Comparison of ENCODE assay signal across 22 mouse cellular contexts in the genomic region with DNA sequence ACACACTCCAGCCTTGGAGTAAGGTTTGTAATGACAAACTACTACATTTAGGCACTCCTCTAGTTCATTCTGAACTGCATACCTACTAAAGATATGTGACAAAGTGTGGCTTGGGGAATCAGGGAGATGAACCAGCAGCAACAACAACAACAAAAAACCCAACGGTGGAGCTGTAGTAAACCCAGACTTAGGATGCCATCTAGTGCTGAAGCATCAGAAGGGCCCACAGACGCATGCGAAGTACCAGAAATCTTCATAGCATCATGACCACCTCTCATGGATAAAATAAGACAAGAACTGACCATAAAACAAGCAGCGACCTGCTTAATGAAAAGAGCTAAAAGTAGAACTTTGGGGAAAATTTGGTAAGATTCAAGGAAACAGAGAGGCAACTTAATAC. TPM values are rescaled to one million over a fixed set of nuclear protein-coding genes. Genes with fewer than 3 reads are reported as not detected.
DNase-seq lines count a peak whose midpoint lies in the region; ATAC-seq and TF ChIP-seq lines count a peak whose summit lies in the region.
"Had no signal": no experiment of that assay in that cellular context is flagged by ENCODE, and none has a peak within 500 bp of the region (broad histone marks: within the 10 kb centered on the region; RNA-seq: fewer than 3 reads in every experiment).

No protein-coding gene starts in this region.

- H3K9ac ChIP-seq in kidney, postnatal 0 days (ENCODE audit: low read depth, low read length), result no peak overlapping the region
- H3K9ac ChIP-seq: embryonic facial prominence, embryonic 15.5 days; limb, embryonic 13.5 days; liver, embryonic 13.5 days; lung, embryonic 15.5 days; midbrain, embryonic 12.5 days had no signal

- no peak overlapping the region for H3K4me3 ChIP-seq in kidney, postnatal 0 days (replicated peaks; ENCODE audit: low read depth, low read length)
- H3K4me3 ChIP-seq: embryonic facial prominence, embryonic 15.5 days; limb, embryonic 13.5 days; liver, embryonic 13.5 days; lung, embryonic 15.5 days; midbrain, embryonic 12.5 days; myocyte had no signal

- 82% methylated on average over 4 of the region's 4 CpGs for WGBS in kidney, postnatal 0 days

- ATAC-seq in kidney, postnatal 0 days (replicated peaks; ENCODE audit: low FRiP score, low read depth), result no peak

- H3K27ac ChIP-seq in kidney, postnatal 0 days, result no peak overlapping the region
- H3K27ac ChIP-seq: embryonic facial prominence, embryonic 15.5 days; limb, embryonic 13.5 days; liver, embryonic 13.5 days; lung, embryonic 15.5 days; macrophage; midbrain, embryonic 12.5 days had no signal

- no peaks in the 10 kb centered on the region for H3K36me3 ChIP-seq in kidney, postnatal 0 days (ENCODE audit: insufficient read depth, low read length)

- H3K4me2 ChIP-seq in kidney, postnatal 0 days (ENCODE audit: low read length), result no peak overlapping the region
- H3K4me2 ChIP-seq: embryonic facial prominence, embryonic 15.5 days; limb, embryonic 13.5 days; liver, embryonic 13.5 days; lung, embryonic 15.5 days; midbrain, embryonic 12.5 days had no signal

- H3K9me3 ChIP-seq in kidney, postnatal 0 days (replicated peaks; ENCODE audit: low read length), result no peaks in the 10 kb centered on the region
- H3K9me3 ChIP-seq: embryonic facial prominence, embryonic 15.5 days; limb, embryonic 13.5 days; liver, embryonic 13.5 days; lung, embryonic 15.5 days; midbrain, embryonic 12.5 days had no signal

- peak; percentile 9 to 11 for DNase-seq in cerebellum, postnatal 14 days
- no peak for DNase-seq in cerebellum, postnatal 25 days
- DNase-seq in kidney, postnatal 0 days (ENCODE audit: low spot score), result no peak
- DNase-seq in kidney, adult 18-20 months, result no peak
- DNase-seq in right cerebral cortex, adult 2 months (ENCODE audit: low spot score in 2 of 2), result peak; percentile 27 to 34
- no peak for DNase-seq in right cerebral cortex, postnatal 14 days
- no peak for DNase-seq in urinary bladder, adult 2 months (ENCODE audit: low spot score)
- no peak for DNase-seq in Muller cell, postnatal 12 days (ENCODE audit: inconsistent ontology term)
- DNase-seq: adrenal gland, postnatal 25 days; cerebellum, adult 8-10 months; gastrocnemius, postnatal 36 days; kidney, adult 8-10 months; kidney, postnatal 25 days; liver, embryonic 13.5 days; right cerebral cortex, postnatal 25 days had no signal

- H3K4me1 ChIP-seq in kidney, postnatal 0 days (replicated peaks; ENCODE audit: insufficient read depth, low read length), result no peaks in the 10 kb centered on the region
- H3K4me1 ChIP-seq: embryonic facial prominence, embryonic 15.5 days; liver, embryonic 13.5 days; lung, embryonic 15.5 days; midbrain, embryonic 12.5 days had no signal

- no peaks in the 10 kb centered on the region for H3K27me3 ChIP-seq in kidney, postnatal 0 days (ENCODE audit: insufficient read depth, low read length)
- H3K27me3 ChIP-seq: embryonic facial prominence, embryonic 15.5 days; limb, embryonic 13.5 days; liver, embryonic 13.5 days; lung, embryonic 15.5 days; midbrain, embryonic 12.5 days had no signal

- peak; percentile 40; the same call in 1 of the 2 replicates for TF ChIP-seq CTCF in kidney, postnatal 0 days (IDR thresholded peaks at IDR 0.05; ENCODE audit: low read depth)

RNA-seq across cellular contexts. Expression of gene Nsun3, which starts 13.2 kb away (rescaled TPM):
- polyA plus RNA-seq in kidney, postnatal 0 days (2015; fragmentation: Nextera tagmentation; extraction: Ambion mirVana), result 8.2 and 9.2 TPM in 2 replicates
- polyA plus RNA-seq in urinary bladder, adult 2 months (2012; rRNA removed), result 8.2 and 8.9 TPM in 2 replicates

RNA-seq across cellular contexts. Expression of gene Stx19, which starts 41.0 kb away (rescaled TPM):
- polyA plus RNA-seq in kidney, postnatal 0 days (2015; fragmentation: Nextera tagmentation; extraction: Ambion mirVana), result 0.16 and 0.23 TPM in 2 replicates
- polyA plus RNA-seq in urinary bladder, adult 2 months (2012; rRNA removed), result 0.45 and 0.52 TPM in 2 replicates
- polyA plus RNA-seq: macrophage; myocyte; spleen, adult 2 months had no signal

Comparison
In these comparisons a context has a peak if more than half of its experiments do, and no peak if none do; other contexts are left out.
1. DNase-seq: peak in cerebellum, postnatal 14 days (2 of 2) and right cerebral cortex, adult 2 months (2 of 2); none in cerebellum, postnatal 25 days (0 of 2), kidney, postnatal 0 days (single experiment), kidney, adult 18-20 months (single experiment), right cerebral cortex, postnatal 14 days (single experiment), urinary bladder, adult 2 months (single experiment) and Muller cell, postnatal 12 days (single experiment).